Mouse (Mus musculus) spleen, adult 18-20 months (tissue): Measurements from ENCODE around the gene Accsl.

Experiments used
- DNase-seq, 2 experiments: peaks; one replicate each; pipeline ENCODE4 v3.0.0; 2022; ENCODE audit warnings: mixed read lengths in 2 of 2

The Accsl gene

DNA sequence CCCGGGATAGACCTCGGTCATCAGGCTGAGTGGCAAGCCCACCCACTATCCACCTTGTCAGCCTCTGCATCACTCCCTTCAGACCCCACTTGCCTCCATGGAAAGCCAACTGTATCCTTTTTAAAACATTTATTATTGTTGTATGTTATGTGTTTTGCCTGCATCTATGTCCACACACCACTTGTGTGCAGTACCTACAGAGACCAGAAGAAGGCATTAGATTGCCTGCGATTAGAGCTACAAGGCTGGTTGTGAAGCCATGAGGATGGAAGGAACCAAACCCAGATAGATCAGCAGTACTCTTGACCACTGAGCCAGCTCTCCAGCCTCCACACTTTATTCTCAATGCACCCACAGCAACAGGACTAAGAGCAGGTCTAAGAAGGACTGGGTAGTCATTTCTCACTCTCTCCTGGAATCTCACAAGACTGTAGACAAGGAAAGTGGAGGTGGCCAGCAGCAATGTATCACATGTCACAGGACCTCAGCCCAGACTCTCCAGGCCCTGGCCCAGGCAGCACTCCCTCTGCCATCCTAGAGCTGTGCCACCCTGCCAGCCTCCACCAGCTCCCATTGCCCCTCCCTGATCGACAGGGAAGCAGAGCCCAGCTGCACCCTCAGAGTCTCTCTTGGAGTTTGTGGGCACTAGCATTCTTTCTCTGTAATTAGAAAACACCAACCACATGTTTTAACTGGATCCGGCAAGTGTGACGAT lies 62.3 kb downstream of the Accsl start:
- no peak for DNase-seq

DNA sequence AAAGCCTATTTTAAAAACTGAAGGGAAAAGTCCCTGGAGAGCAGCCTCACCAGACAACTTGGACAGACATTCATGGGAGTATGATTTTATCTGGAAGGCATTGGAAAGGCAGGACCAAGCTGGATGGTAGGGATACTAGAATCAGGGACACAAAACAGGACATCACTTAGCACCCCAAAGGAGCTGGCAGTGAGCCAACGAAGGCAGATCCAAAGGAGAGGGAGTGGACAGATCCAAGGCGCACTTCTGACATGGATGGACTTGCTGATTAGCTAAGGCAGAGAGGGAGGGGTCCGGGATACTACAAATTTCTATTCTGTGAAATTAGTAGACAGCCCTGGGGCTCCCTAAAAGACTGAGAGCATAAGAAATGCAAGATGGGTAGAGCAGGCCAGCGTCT lies 63.4 kb downstream of the Accsl start:
- no peak for DNase-seq
